Mouse (Mus musculus) ES-Bruce4 (cell line): ENCODE measurements around the gene Lrrc8a.

ENCODE experiments used
- CTCF ChIP-seq: IDR thresholded peaks from one replicate; pipeline ENCODE4 v1.8.1; 2011; ENCODE audit warnings: low read depth, low read length
- EP300 ChIP-seq: IDR thresholded peaks from 2 replicates; pipeline ENCODE4 v1.6.1; 2011; ENCODE audit warnings: low read depth, low read length; ENCODE audit not compliant: insufficient read depth
- POLR2A ChIP-seq: IDR thresholded peaks from one replicate; pipeline ENCODE4 v1.8.1; 2011; ENCODE audit warnings: low read length; ENCODE audit not compliant: insufficient read depth

GRCm38 (mm10) chr2:30237881-30238280 is 366 bp downstream of the Lrrc8a start:
- TF ChIP-seq POLR2A (no peak), CTCF (no peak), EP300 (no peak)
